Mouse (Mus musculus) forebrain, embryonic 12.5 days (tissue): ENCODE results near the gene Rftn1. TPM values are rescaled to one million over a fixed set of nuclear protein-coding genes. Genes with fewer than 3 reads are reported as not detected.

Source experiments
- ATAC-seq: fragments of 200-750 bp; cut with Nextera tagmentation; 2 replicates; pipeline ENCODE4 v1.8.0; 2017; ENCODE audit warnings: moderate TSS enrichment; ENCODE audit not compliant: low FRiP score
- H3K27ac ChIP-seq: fragments of 300-500 bp; sonication (generic); 2 replicates; pipeline ENCODE4 v1.5.1; 2016; ENCODE audit warnings: mild to moderate bottlenecking
- H3K27me3 ChIP-seq: fragments of 300-500 bp; sonication (generic); 2 replicates; pipeline ENCODE4 v1.6.1; 2016; ENCODE audit warnings: mild to moderate bottlenecking
- H3K36me3 ChIP-seq: fragments of 300-500 bp; sonication (generic); replicated peaks from 2 replicates; pipeline ENCODE4 v1.6.1; 2016; ENCODE audit warnings: mild to moderate bottlenecking
- H3K4me1 ChIP-seq: fragments of 300-500 bp; sonication (generic); 2 replicates; pipeline ENCODE4 v1.6.1; 2016
- H3K4me2 ChIP-seq: fragments of 300-500 bp; sonication (generic); 2 replicates; pipeline ENCODE4 v1.6.1; 2016; ENCODE audit warnings: mild to moderate bottlenecking, moderate library complexity
- H3K4me3 ChIP-seq: fragments of 300-500 bp; sonication (generic); replicated peaks from 2 replicates; pipeline ENCODE4 v1.5.1; 2016; ENCODE audit warnings: mild to moderate bottlenecking
- H3K9ac ChIP-seq: fragments of 300-500 bp; sonication (generic); 2 replicates; pipeline ENCODE4 v1.6.1; 2016; ENCODE audit warnings: mild to moderate bottlenecking
- H3K9me3 ChIP-seq: fragments of 300-500 bp; sonication (generic); 2 replicates; pipeline ENCODE4 v1.6.1; 2016
- WGBS: fragments of 180-500 bp; shearing (Covaris S2); methylation state at CpG from one replicate; pipeline ENCODE4 v1.1.7; 2016; 5-methylcytosine and 5-hydroxymethylcytosine counted together
- polyA plus RNA-seq: library from polyadenylated mRNA; unstranded; fragments of >200 nt; fragmentation: Nextera tagmentation; extraction: Ambion mirVana; gene quantifications from 2 replicates; pipeline ENCODE4 v1.2.1, GENCODE M21; 2016

Gene Rftn1
- polyA plus RNA-seq, 1 experiment from 2014 or later, result 13.4 TPM

GRCm38 (mm10) chr17:50094077-50094476 lies 96.4 kb downstream of the Rftn1 start:
- no peak overlapping the region for H3K4me3 ChIP-seq
- H3K36me3 ChIP-seq, result no peaks in the 10 kb centered on the region
- no peaks in the 10 kb centered on the region for H3K9me3 ChIP-seq
- no peak overlapping the region for H3K27ac ChIP-seq
- no peak overlapping the region for H3K4me2 ChIP-seq
- no peaks in the 10 kb centered on the region for H3K27me3 ChIP-seq
- no peak overlapping the region for H3K9ac ChIP-seq
- H3K4me1 ChIP-seq, result no peaks in the 10 kb centered on the region
- no peak for ATAC-seq
- WGBS, result 87% methylated on average over 5 of the region's 5 CpGs

GRCm38 (mm10) chr17:50093356-50093755 lies 97.1 kb downstream of the Rftn1 start:
- H3K4me1 ChIP-seq, result no peaks in the 10 kb centered on the region
- H3K4me3 ChIP-seq, result no peak overlapping the region
- 87% methylated on average over 3 of the region's 3 CpGs for WGBS
- no peaks in the 10 kb centered on the region for H3K36me3 ChIP-seq
- H3K9me3 ChIP-seq, result no peaks in the 10 kb centered on the region
- H3K4me2 ChIP-seq, result no peak overlapping the region
- no peaks in the 10 kb centered on the region for H3K27me3 ChIP-seq
- ATAC-seq, result no peak
- no peak overlapping the region for H3K27ac ChIP-seq
- H3K9ac ChIP-seq, result no peak overlapping the region

- Histone ChIP-seq H3K4me2 (no peak overlapping the region), H3K9me3 (no peaks in the 10 kb centered on the region), H3K4me3 (no peak overlapping the region), H3K27ac (no peak overlapping the region), H3K27me3 (no peaks in the 10 kb centered on the region), H3K9ac (no peak overlapping the region), H3K4me1 (no peaks in the 10 kb centered on the region), H3K36me3 (no peaks in the 10 kb centered on the region)
- WGBS, result 88% methylated on average over 8 of the region's 8 CpGs
- ATAC-seq, result no peak
Observed at GRCm38 (mm10) chr17:50092848-50093247, 97.6 kb downstream of the Rftn1 start.

- no peaks in the 10 kb centered on the region for H3K27me3 ChIP-seq
- 64% methylated on average over 6 of the region's 6 CpGs for WGBS
- no peak overlapping the region for H3K4me2 ChIP-seq
- no peak overlapping the region for H3K9ac ChIP-seq
- H3K36me3 ChIP-seq, result no peaks in the 10 kb centered on the region
- no peak overlapping the region for H3K27ac ChIP-seq
- H3K4me1 ChIP-seq, result no peaks in the 10 kb centered on the region
- no peaks in the 10 kb centered on the region for H3K9me3 ChIP-seq
- ATAC-seq, result no peak
- H3K4me3 ChIP-seq, result no peak overlapping the region
Observed at GRCm38 (mm10) chr17:50091829-50092228, 98.6 kb downstream of the Rftn1 start.

- ATAC-seq, result no peak
- no peaks in the 10 kb centered on the region for H3K4me1 ChIP-seq
- H3K27me3 ChIP-seq, result no peaks in the 10 kb centered on the region
- H3K36me3 ChIP-seq, result no peaks in the 10 kb centered on the region
- no peak overlapping the region for H3K4me3 ChIP-seq
- no peaks in the 10 kb centered on the region for H3K9me3 ChIP-seq
- no peak overlapping the region for H3K9ac ChIP-seq
- 86% methylated on average over 8 of the region's 8 CpGs for WGBS
- no peak overlapping the region for H3K4me2 ChIP-seq
- no peak overlapping the region for H3K27ac ChIP-seq
Observed at GRCm38 (mm10) chr17:50089725-50090124, 100.7 kb downstream of the Rftn1 start.

GRCm38 (mm10) chr17:50088054-50088453 lies 102.4 kb downstream of the Rftn1 start:
- Histone ChIP-seq H3K36me3 (no peaks in the 10 kb centered on the region), H3K27me3 (no peaks in the 10 kb centered on the region), H3K4me3 (no peak overlapping the region), H3K9me3 (no peaks in the 10 kb centered on the region), H3K9ac (no peak overlapping the region), H3K4me1 (no peaks in the 10 kb centered on the region), H3K27ac (no peak overlapping the region), H3K4me2 (no peak overlapping the region)
- ATAC-seq, result no peak
- 84% methylated on average over 3 of the region's 3 CpGs for WGBS

- Histone ChIP-seq H3K4me3 (no peak overlapping the region), H3K36me3 (no peaks in the 10 kb centered on the region), H3K4me2 (no peak overlapping the region), H3K4me1 (no peaks in the 10 kb centered on the region), H3K27me3 (no peaks in the 10 kb centered on the region), H3K9me3 (no peaks in the 10 kb centered on the region), H3K27ac (no peak overlapping the region), H3K9ac (no peak overlapping the region)
- ATAC-seq, result no peak
- 66% methylated on average over 4 of the region's 4 CpGs for WGBS
Observed at GRCm38 (mm10) chr17:50086887-50087286, 103.6 kb downstream of the Rftn1 start.

- Histone ChIP-seq H3K27me3 (no peaks in the 10 kb centered on the region), H3K36me3 (no peaks in the 10 kb centered on the region), H3K4me1 (no peaks in the 10 kb centered on the region), H3K4me3 (no peak overlapping the region), H3K9ac (no peak overlapping the region), H3K27ac (no peak overlapping the region), H3K4me2 (no peak overlapping the region), H3K9me3 (no peaks in the 10 kb centered on the region)
- no peak for ATAC-seq
- WGBS, result 81% methylated on average over 6 of the region's 6 CpGs
Observed at GRCm38 (mm10) chr17:50084721-50085120, 105.8 kb downstream of the Rftn1 start.

GRCm38 (mm10) chr17:50083937-50084336 lies 106.5 kb downstream of the Rftn1 start:
- WGBS, result 88% methylated on average over 4 of the region's 4 CpGs
- Histone ChIP-seq H3K27ac (no peak overlapping the region), H3K27me3 (no peaks in the 10 kb centered on the region)

GRCm38 (mm10) chr17:50082947-50083346 lies 107.5 kb downstream of the Rftn1 start:
- Histone ChIP-seq H3K4me1 (no peaks in the 10 kb centered on the region), H3K4me2 (no peak overlapping the region), H3K9me3 (no peaks in the 10 kb centered on the region), H3K36me3 (no peaks in the 10 kb centered on the region), H3K27ac (no peak overlapping the region), H3K27me3 (no peaks in the 10 kb centered on the region), H3K4me3 (no peak overlapping the region), H3K9ac (no peak overlapping the region)
- 80% methylated on average over 3 of the region's 3 CpGs for WGBS
- ATAC-seq, result no peak

More at GRCm38 (mm10) chr17:50083937-50084336, 106.5 kb downstream of the Rftn1 start:
- Histone ChIP-seq H3K4me1 (no peaks in the 10 kb centered on the region), H3K36me3 (no peaks in the 10 kb centered on the region), H3K4me3 (no peak overlapping the region), H3K4me2 (no peak overlapping the region), H3K9me3 (no peaks in the 10 kb centered on the region), H3K9ac (no peak overlapping the region)
- no peak for ATAC-seq

GRCm38 (mm10) chr17:50081647-50082046 lies 108.8 kb downstream of the Rftn1 start:
- Histone ChIP-seq H3K4me1 (no peaks in the 10 kb centered on the region), H3K4me3 (no peak overlapping the region), H3K4me2 (no peak overlapping the region), H3K27ac (no peak overlapping the region), H3K27me3 (no peaks in the 10 kb centered on the region), H3K9me3 (no peaks in the 10 kb centered on the region), H3K36me3 (no peaks in the 10 kb centered on the region), H3K9ac (no peak overlapping the region)
- WGBS, result 54% methylated on average over 9 of the region's 9 CpGs
- no peak for ATAC-seq

GRCm38 (mm10) chr17:50080991-50081390 lies 109.5 kb downstream of the Rftn1 start:
- Histone ChIP-seq H3K27me3 (no peaks in the 10 kb centered on the region), H3K4me2 (no peak overlapping the region), H3K4me3 (no peak overlapping the region), H3K4me1 (no peaks in the 10 kb centered on the region), H3K36me3 (no peaks in the 10 kb centered on the region), H3K9me3 (no peaks in the 10 kb centered on the region), H3K27ac (no peak overlapping the region), H3K9ac (no peak overlapping the region)
- ATAC-seq, result no peak
- 78% methylated on average over 4 of the region's 4 CpGs for WGBS

- no peak overlapping the region for H3K27ac ChIP-seq
- no peak for ATAC-seq
- H3K4me1 ChIP-seq, result no peaks in the 10 kb centered on the region
- no peak overlapping the region for H3K4me3 ChIP-seq
- H3K9ac ChIP-seq, result no peak overlapping the region
- H3K4me2 ChIP-seq, result no peak overlapping the region
- no peaks in the 10 kb centered on the region for H3K27me3 ChIP-seq
- 94% methylated on average over 6 of the region's 6 CpGs for WGBS
- H3K36me3 ChIP-seq, result no peaks in the 10 kb centered on the region
- no peaks in the 10 kb centered on the region for H3K9me3 ChIP-seq
Observed at GRCm38 (mm10) chr17:50078749-50079148, 111.7 kb downstream of the Rftn1 start.
